Mouse (Mus musculus) testis, adult 2 months (tissue): ENCODE measurements around the gene Htr1d.

Source experiments
- CTCF ChIP-seq: fragments of 200-500 bp; IDR thresholded peaks from 2 replicates; pipeline ENCODE4 v1.5.1; 2012; ENCODE audit warnings: low read depth, mild to moderate bottlenecking, inconsistent platforms, low read length, moderate library complexity; ENCODE audit not compliant: control insufficient read depth, insufficient read depth, insufficient replicate concordance
- POLR2A ChIP-seq: fragments of 200-500 bp; IDR thresholded peaks from 2 replicates; pipeline ENCODE4 v1.6.1; 2012; ENCODE audit warnings: low read depth, mild to moderate bottlenecking, inconsistent platforms, low read length, moderate library complexity; ENCODE audit not compliant: control insufficient read depth

DNA sequence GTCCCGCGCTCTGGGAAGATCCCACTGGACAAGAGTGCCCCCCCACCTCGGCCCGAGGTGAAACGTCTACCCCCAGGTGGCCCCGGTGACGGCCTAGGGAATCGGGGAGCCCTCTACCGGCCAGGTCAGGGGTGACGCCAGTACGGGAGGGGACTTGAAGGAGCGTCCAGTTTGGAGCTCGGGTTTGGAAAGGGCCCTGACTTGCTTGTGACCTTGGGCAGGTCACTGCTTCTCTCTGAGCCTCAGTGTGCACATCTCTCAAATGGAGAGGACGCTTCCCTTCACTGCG lies 1.6 kb downstream of the Htr1d start:
- 0 out of 2 replicates have a peak, but pooled peaks have one; percentile 25 for TF ChIP-seq CTCF
- TF ChIP-seq POLR2A, result no peak
